Mouse (Mus musculus) midbrain, embryonic 15.5 days (tissue): ENCODE measurements around the gene Cryba4. TPM values are rescaled to one million over a fixed set of nuclear protein-coding genes. Genes with fewer than 3 reads are reported as not detected.

Source experiments
- ATAC-seq: fragments of 200-750 bp; cut with Nextera tagmentation; replicated peaks from 2 replicates; pipeline ENCODE4 v1.8.0; 2017; ENCODE audit warnings: moderate TSS enrichment
- H3K27ac ChIP-seq: fragments of 300-500 bp; sonication (generic); 2 replicates; pipeline ENCODE4 v1.5.1; 2015; ENCODE audit warnings: mild to moderate bottlenecking, inconsistent platforms
- H3K27me3 ChIP-seq: fragments of 300-500 bp; sonication (generic); replicated peaks from 2 replicates; pipeline ENCODE4 v1.6.1; 2015; ENCODE audit warnings: inconsistent platforms
- H3K36me3 ChIP-seq: fragments of 300-500 bp; sonication (generic); replicated peaks from 2 replicates; pipeline ENCODE4 v1.6.1; 2015; ENCODE audit warnings: inconsistent platforms
- H3K4me1 ChIP-seq: fragments of 300-500 bp; sonication (generic); 2 replicates; pipeline ENCODE4 v1.6.1; 2015; ENCODE audit warnings: inconsistent platforms
- H3K4me2 ChIP-seq: fragments of 300-500 bp; sonication (generic); 2 replicates; pipeline ENCODE4 v1.6.1; 2015; ENCODE audit warnings: inconsistent platforms, mild to moderate bottlenecking, moderate library complexity
- H3K4me3 ChIP-seq: fragments of 300-500 bp; sonication (generic); 2 replicates; pipeline ENCODE4 v1.5.1; 2015; ENCODE audit warnings: mild to moderate bottlenecking, inconsistent platforms
- H3K9ac ChIP-seq: fragments of 300-500 bp; sonication (generic); 2 replicates; pipeline ENCODE4 v1.6.1; 2015; ENCODE audit warnings: mild to moderate bottlenecking, inconsistent platforms
- H3K9me3 ChIP-seq: fragments of 300-500 bp; sonication (generic); 2 replicates; pipeline ENCODE4 v1.6.1; 2016; ENCODE audit warnings: inconsistent platforms
- WGBS: fragments of 180-500 bp; shearing (Covaris S2); methylation state at CpG from one replicate; pipeline ENCODE4 v1.1.7; 2015; ENCODE audit warnings: mixed read lengths; 5-methylcytosine and 5-hydroxymethylcytosine counted together
- polyA plus RNA-seq: library from polyadenylated mRNA; unstranded; fragments of >200 nt; fragmentation: Nextera tagmentation; extraction: Ambion mirVana; gene quantifications from 2 replicates; pipeline ENCODE4 v1.2.1, GENCODE M21; 2015

Gene Cryba4
- polyA plus RNA-seq = 0.93 and 1.4 TPM in 2 replicates

DNA sequence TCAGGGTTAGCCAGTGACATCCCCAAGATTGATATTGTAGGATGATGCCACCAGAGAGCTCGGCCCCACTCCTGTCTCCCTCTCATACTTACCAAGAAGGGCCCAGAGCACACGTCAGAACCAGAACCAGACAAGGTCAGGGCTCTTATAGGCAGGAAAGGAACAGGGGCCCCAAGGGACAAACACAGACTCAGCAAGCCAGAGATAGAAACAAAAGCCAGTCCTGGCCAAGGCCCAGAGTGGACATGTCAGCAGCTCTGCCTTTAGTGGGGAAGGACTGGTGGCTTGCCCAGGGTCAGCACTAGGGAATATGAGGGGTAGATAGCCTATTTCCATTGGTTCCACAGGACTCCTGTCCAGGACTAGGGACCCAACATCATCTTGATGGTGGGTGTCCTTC is at the start of gene Cryba4:
TSS of gene Cryba4 (minus strand) at position 119 of the 400 bp plus-strand sequence.
- H3K9me3 ChIP-seq = no peaks in the 10 kb centered on the region
- H3K36me3 ChIP-seq = no peaks in the 10 kb centered on the region
- H3K4me3 ChIP-seq = no peak within 1 kb of the TSS
- no peak within 1 kb of the TSS for H3K9ac ChIP-seq
- no peak within 1 kb of the TSS for H3K4me2 ChIP-seq
- 0 out of 2 replicates have a peak, but pooled peaks cover 4% of the 10 kb centered on the region for H3K4me1 ChIP-seq
- H3K27me3 ChIP-seq = no peaks in the 10 kb centered on the region
- 73% methylated on average over 2 of the region's 2 CpGs for WGBS
- no peak for ATAC-seq
- H3K27ac ChIP-seq = no peak within 1 kb of the TSS

GRCm38 (mm10) chr5:112301694-112302093 is 49.4 kb upstream of the Cryba4 start:
- H3K36me3 ChIP-seq = no peaks in the 10 kb centered on the region
- no peak overlapping the region for H3K4me2 ChIP-seq
- no peak overlapping the region for H3K27ac ChIP-seq
- no peak overlapping the region for H3K4me3 ChIP-seq
- H3K9me3 ChIP-seq = no peaks in the 10 kb centered on the region
- no peak for ATAC-seq
- WGBS = 84% methylated on average over 4 of the region's 4 CpGs
- H3K4me1 ChIP-seq = no peaks in the 10 kb centered on the region
- H3K9ac ChIP-seq = no peak overlapping the region
- H3K27me3 ChIP-seq = no peaks in the 10 kb centered on the region

- Histone ChIP-seq H3K36me3 (no peaks in the 10 kb centered on the region), H3K27ac (no peak overlapping the region), H3K4me3 (no peak overlapping the region), H3K27me3 (no peaks in the 10 kb centered on the region), H3K4me1 (no peaks in the 10 kb centered on the region), H3K9ac (no peak overlapping the region), H3K9me3 (no peaks in the 10 kb centered on the region), H3K4me2 (no peak overlapping the region)
- 93% methylated on average over 6 of the region's 6 CpGs for WGBS
- no peak for ATAC-seq
Observed at GRCm38 (mm10) chr5:112300721-112301308, 48.5 kb upstream of the Cryba4 start.

- Histone ChIP-seq H3K9ac (no peak overlapping the region), H3K9me3 (no peaks in the 10 kb centered on the region), H3K4me1 (no peaks in the 10 kb centered on the region), H3K4me2 (no peak overlapping the region), H3K27ac (no peak overlapping the region), H3K4me3 (no peak overlapping the region), H3K36me3 (no peaks in the 10 kb centered on the region), H3K27me3 (no peaks in the 10 kb centered on the region)
- ATAC-seq = no peak
- WGBS = 78% methylated on average over 2 of the region's 2 CpGs
Observed at GRCm38 (mm10) chr5:112300112-112300511, 47.8 kb upstream of the Cryba4 start.

- no peak for ATAC-seq
- H3K4me2 ChIP-seq = no peak overlapping the region
- H3K36me3 ChIP-seq = no peaks in the 10 kb centered on the region
- no peaks in the 10 kb centered on the region for H3K9me3 ChIP-seq
- 0 out of 2 replicates have a peak, but pooled peaks cover 3% of the 10 kb centered on the region for H3K4me1 ChIP-seq
- no peak overlapping the region for H3K9ac ChIP-seq
- no peak overlapping the region for H3K27ac ChIP-seq
- H3K27me3 ChIP-seq = no peaks in the 10 kb centered on the region
- 86% methylated on average over 4 of the region's 4 CpGs for WGBS
- H3K4me3 ChIP-seq = no peak overlapping the region
Observed at GRCm38 (mm10) chr5:112299399-112299798, 47.1 kb upstream of the Cryba4 start.

DNA sequence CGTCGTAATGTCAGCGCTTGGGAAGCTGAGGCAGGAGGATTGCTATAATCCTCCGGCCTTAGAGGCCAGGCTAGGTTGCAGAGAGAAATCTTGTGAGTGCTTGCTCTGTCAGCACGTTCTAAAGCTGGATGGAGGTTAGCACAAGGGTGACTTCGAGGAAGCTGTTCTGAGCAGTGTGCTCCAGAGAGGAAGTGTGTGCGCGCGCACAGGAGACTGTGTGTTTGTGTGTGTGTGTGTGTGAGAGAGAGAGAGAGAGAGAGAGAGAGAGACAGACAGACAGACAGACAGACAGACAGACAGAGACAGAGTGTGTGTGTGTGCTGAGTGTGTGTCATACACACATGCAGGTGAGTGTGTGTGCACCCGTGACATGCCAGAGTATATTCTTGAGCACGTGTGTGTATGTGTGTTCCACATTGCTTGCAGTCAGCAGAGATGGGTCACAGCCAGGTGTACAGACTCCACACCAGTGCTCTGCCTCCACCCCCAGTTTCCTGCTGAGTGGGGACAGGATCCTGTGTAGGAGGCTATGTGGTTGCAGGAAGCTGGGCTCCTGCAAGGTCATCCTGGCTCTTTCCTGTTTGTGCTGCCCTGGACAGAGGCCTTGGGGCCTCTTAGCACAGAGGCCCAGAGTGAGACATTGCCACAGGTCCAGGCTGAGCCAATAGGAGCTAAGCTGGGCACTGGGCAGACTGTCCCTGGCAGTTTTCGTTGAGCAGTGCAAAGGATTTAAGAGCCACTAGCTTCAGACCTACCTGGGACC is 46.1 kb upstream of the Cryba4 start:
- H3K27me3 ChIP-seq = no peaks in the 10 kb centered on the region
- H3K4me3 ChIP-seq = no peak overlapping the region
- H3K9me3 ChIP-seq = no peaks in the 10 kb centered on the region
- H3K4me2 ChIP-seq = no peak overlapping the region
- 0 out of 2 replicates have a peak, but pooled peaks cover 3% of the 10 kb centered on the region for H3K4me1 ChIP-seq
- H3K36me3 ChIP-seq = no peaks in the 10 kb centered on the region
- 88% methylated on average over 12 of the region's 12 CpGs for WGBS
- no peak overlapping the region for H3K27ac ChIP-seq
- ATAC-seq = no peak
- no peak overlapping the region for H3K9ac ChIP-seq

DNA sequence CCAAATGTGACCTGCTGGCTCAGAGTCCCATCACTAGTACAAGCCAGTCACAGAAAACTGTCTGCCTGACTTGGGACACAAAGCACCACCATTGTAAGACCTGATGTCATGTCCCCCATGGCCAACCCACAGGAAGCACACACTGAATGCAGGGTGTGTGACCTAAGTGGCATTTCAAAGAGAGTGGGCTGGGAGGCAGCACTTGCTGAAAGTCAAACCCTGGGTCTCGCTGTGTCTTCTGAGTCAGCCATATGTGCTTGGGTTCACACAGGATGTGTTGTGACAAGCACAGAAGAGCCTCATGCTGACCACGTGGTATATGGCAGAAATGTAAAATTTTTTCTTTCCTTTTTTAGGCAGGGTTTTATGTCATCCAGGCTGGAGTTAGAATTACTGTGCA is 44.9 kb upstream of the Cryba4 start:
- no peaks in the 10 kb centered on the region for H3K9me3 ChIP-seq
- ATAC-seq = no peak
- no peak overlapping the region for H3K27ac ChIP-seq
- H3K4me3 ChIP-seq = no peak overlapping the region
- no peaks in the 10 kb centered on the region for H3K36me3 ChIP-seq
- 0 out of 2 replicates have a peak, but pooled peaks cover 3% of the 10 kb centered on the region for H3K4me1 ChIP-seq
- no peak overlapping the region for H3K4me2 ChIP-seq
- WGBS = 82% methylated on average over 2 of the region's 2 CpGs
- H3K27me3 ChIP-seq = no peaks in the 10 kb centered on the region
- H3K9ac ChIP-seq = no peak overlapping the region

GRCm38 (mm10) chr5:112296404-112297181 is 44.3 kb upstream of the Cryba4 start:
- no peak overlapping the region for H3K27ac ChIP-seq
- H3K4me3 ChIP-seq = no peak overlapping the region
- ATAC-seq = no peak
- H3K4me2 ChIP-seq = no peak overlapping the region
- H3K27me3 ChIP-seq = no peaks in the 10 kb centered on the region
- no peaks in the 10 kb centered on the region for H3K9me3 ChIP-seq
- 0 out of 2 replicates have a peak, but pooled peaks cover 3% of the 10 kb centered on the region for H3K4me1 ChIP-seq
- WGBS = 74% methylated on average over 6 of the region's 6 CpGs
- no peak overlapping the region for H3K9ac ChIP-seq
- H3K36me3 ChIP-seq = no peaks in the 10 kb centered on the region

DNA sequence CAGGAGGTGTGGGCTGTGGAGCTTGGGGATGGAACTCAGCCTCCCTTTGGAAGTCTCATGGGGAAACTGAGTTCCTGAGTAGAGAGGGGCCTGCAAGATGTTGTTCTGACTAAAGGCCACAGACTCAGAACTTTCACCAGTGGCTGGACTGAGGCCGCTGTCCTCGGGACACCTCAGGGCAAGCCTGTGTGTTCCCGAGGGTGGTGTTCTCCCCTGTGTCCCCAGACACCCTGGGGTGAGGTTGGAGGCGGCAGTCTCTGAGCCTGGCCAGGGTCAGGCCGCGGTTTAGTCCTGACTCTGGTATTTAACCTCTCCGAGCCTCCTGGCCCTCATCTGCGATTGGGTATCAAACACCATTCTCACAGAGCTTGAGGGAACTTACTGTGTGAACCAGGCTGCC is 43.2 kb upstream of the Cryba4 start:
- no peak overlapping the region for H3K4me2 ChIP-seq
- WGBS = 51% methylated on average over 8 of the region's 8 CpGs
- ATAC-seq = no peak
- H3K9me3 ChIP-seq = no peaks in the 10 kb centered on the region
- H3K27me3 ChIP-seq = no peaks in the 10 kb centered on the region
- no peak overlapping the region for H3K27ac ChIP-seq
- H3K9ac ChIP-seq = no peak overlapping the region
- no peaks in the 10 kb centered on the region for H3K36me3 ChIP-seq
- H3K4me3 ChIP-seq = no peak overlapping the region
- H3K4me1 ChIP-seq = 0 out of 2 replicates have a peak, but pooled peaks cover 3% of the 10 kb centered on the region

GRCm38 (mm10) chr5:112295162-112295561 is 42.8 kb upstream of the Cryba4 start:
- no peak for ATAC-seq
- Histone ChIP-seq H3K4me2 (no peak overlapping the region), H3K4me1 (0 out of 2 replicates have a peak, but pooled peaks cover 3% of the 10 kb centered on the region), H3K27ac (no peak overlapping the region), H3K9me3 (no peaks in the 10 kb centered on the region), H3K36me3 (no peaks in the 10 kb centered on the region), H3K4me3 (no peak overlapping the region), H3K27me3 (no peaks in the 10 kb centered on the region), H3K9ac (no peak overlapping the region)
- 22% methylated on average over 8 of the region's 8 CpGs for WGBS

DNA sequence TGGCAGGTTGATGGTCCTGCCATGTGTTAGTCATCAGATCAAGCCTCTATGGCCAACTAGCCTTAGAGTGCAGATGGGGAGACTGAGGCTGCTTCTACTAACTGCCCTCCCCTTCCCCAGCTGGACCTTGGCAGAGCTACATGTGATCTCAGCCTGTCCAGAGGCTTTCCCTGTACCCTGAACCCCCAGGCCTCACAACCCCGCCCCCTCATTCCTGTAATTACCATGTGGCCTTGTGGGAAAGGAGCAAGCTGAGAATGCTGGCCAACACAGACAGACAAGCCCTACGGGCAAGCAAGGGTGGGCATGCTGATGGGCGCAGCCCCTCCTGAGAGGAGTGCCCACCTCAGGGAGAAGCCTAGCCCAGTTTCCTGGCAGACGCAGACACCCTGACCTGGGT is 42.4 kb upstream of the Cryba4 start:
- Histone ChIP-seq H3K27me3 (no peaks in the 10 kb centered on the region), H3K27ac (no peak overlapping the region), H3K9me3 (no peaks in the 10 kb centered on the region), H3K4me1 (0 out of 2 replicates have a peak, but pooled peaks cover 3% of the 10 kb centered on the region), H3K4me2 (no peak overlapping the region), H3K4me3 (no peak overlapping the region), H3K36me3 (no peaks in the 10 kb centered on the region), H3K9ac (no peak overlapping the region)
- ATAC-seq = no peak
- WGBS = 75% methylated on average over 4 of the region's 4 CpGs

GRCm38 (mm10) chr5:112293800-112294199 is 41.5 kb upstream of the Cryba4 start:
- H3K27ac ChIP-seq = no peak overlapping the region
- H3K36me3 ChIP-seq = no peaks in the 10 kb centered on the region
- H3K9me3 ChIP-seq = no peaks in the 10 kb centered on the region
- no peak overlapping the region for H3K9ac ChIP-seq
- H3K4me2 ChIP-seq = no peak overlapping the region
- ATAC-seq = no peak
- no peak overlapping the region for H3K4me3 ChIP-seq
- 0 out of 2 replicates have a peak, but pooled peaks cover 3% of the 10 kb centered on the region for H3K4me1 ChIP-seq
- no peaks in the 10 kb centered on the region for H3K27me3 ChIP-seq
- WGBS = 87% methylated on average over 2 of the region's 2 CpGs
